ENCODE assay signal across 12 mouse cellular contexts in the genomic region with DNA sequence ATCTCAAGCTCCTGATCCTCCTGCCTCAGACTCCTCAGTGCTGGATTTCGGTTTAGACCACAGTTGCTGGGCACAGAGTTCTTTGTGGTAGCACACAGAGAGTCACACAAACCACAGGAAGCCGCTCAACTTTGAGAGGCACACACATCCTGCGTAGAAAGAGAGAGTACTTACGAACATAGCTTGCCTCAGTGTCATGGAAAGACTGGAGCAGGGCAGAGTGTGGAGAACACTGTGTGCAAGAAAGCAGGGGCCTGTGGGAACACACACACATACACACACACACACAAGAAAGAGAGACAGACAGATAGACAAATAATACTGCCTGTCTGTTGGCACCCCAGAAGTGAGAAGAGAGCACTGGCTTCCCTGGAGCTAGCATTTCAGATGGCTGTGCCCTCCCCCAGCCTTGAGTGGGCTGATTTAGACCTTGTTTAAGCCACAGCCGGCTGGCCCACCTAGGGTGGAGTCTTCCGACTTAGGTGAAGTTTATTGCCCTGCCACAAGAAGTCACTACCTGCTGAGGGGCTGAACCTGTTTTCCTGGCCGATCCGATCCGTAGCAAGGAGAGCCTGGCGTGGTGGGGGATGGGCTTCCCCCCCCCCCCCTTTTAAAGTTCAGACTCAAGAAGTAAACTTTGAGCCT. TPM values are rescaled to one million over a fixed set of nuclear protein-coding genes. Genes with fewer than 3 reads are reported as not detected.
DNase-seq lines count a peak whose midpoint lies in the region; ATAC-seq and TF ChIP-seq lines count a peak whose summit lies in the region.
"Had no signal": no experiment of that assay in that cellular context is flagged by ENCODE, and none has a peak within 500 bp of the region (broad histone marks: within the 10 kb centered on the region; RNA-seq: fewer than 3 reads in every experiment).

No protein-coding gene starts in this region.

- WGBS in stomach, embryonic 16.5 days: 56% methylated on average over 10 of the region's 10 CpGs
- 53% methylated on average over 10 of the region's 10 CpGs for WGBS in stomach, postnatal 0 days

- no peak for ATAC-seq in stomach, embryonic 16.5 days (ENCODE audit: insufficient read depth, low FRiP score)
- ATAC-seq in stomach, postnatal 0 days (ENCODE audit: low FRiP score, low TSS enrichment): no peak
- ATAC-seq in activated CD4-positive, CD25-positive, alpha-beta regulatory T cell, adult 4 months: peak; percentile 97
- peak; percentile 37 for ATAC-seq in monocyte, adult 5-6 weeks (replicated peaks; ENCODE audit: insufficient number of reproducible peaks, low FRiP score, low TSS enrichment, poor library complexity, severe bottlenecking)

- no peaks in the 10 kb centered on the region for H3K36me3 ChIP-seq in stomach, embryonic 16.5 days (ENCODE audit: control insufficient read depth, insufficient read depth, low read length)
- no peaks in the 10 kb centered on the region for H3K36me3 ChIP-seq in stomach, postnatal 0 days (ENCODE audit: control insufficient read depth, insufficient read depth, low read length)

- DNase-seq in stomach, postnatal 0 days (ENCODE audit: low spot score): no peak
- no peak for DNase-seq in left cerebral cortex, adult 8-10 months (ENCODE audit: low spot score in 2 of 2)
- no peak for DNase-seq in cerebellum, postnatal 25 days
- DNase-seq in frontal cortex, adult 2 months (ENCODE audit: extremely low spot score in 1 of 2, low spot score in 1 of 2): no peak
- DNase-seq: cerebellum, adult 2 months; kidney, adult 11 months; right cerebral cortex, postnatal 14 days had no signal

- H3K9ac ChIP-seq in stomach, embryonic 16.5 days (ENCODE audit: low read length): no peak overlapping the region
- no peak overlapping the region for H3K9ac ChIP-seq in stomach, postnatal 0 days (ENCODE audit: low read length)

- TF ChIP-seq CTCF in stomach, postnatal 0 days (IDR thresholded peaks at IDR 0.05; ENCODE audit: low read depth): no peak

- no peak for TF ChIP-seq EP300 in stomach, postnatal 0 days (optimal IDR thresholded peaks at IDR 0.05)

- peaks cover 8% of the 10 kb centered on the region; the same call in 1 of the 2 replicates for H3K4me1 ChIP-seq in stomach, embryonic 16.5 days (ENCODE audit: control insufficient read depth, insufficient read depth, low read length)
- H3K4me1 ChIP-seq in stomach, postnatal 0 days (replicated peaks; ENCODE audit: control insufficient read depth, insufficient read depth): 0 out of 2 replicates have a peak, but pooled peaks cover 2% of the 10 kb centered on the region

- no peak overlapping the region for H3K4me2 ChIP-seq in stomach, embryonic 16.5 days (ENCODE audit: low read depth, low read length)
- no peak overlapping the region for H3K4me2 ChIP-seq in stomach, postnatal 0 days (replicated peaks; ENCODE audit: low read depth)

- no peak overlapping the region for H3K4me3 ChIP-seq in stomach, embryonic 16.5 days (replicated peaks; ENCODE audit: low read length)
- H3K4me3 ChIP-seq in stomach, postnatal 0 days (ENCODE audit: low read depth, low read length): no peak overlapping the region

- no peaks in the 10 kb centered on the region for H3K9me3 ChIP-seq in stomach, embryonic 16.5 days (replicated peaks; ENCODE audit: control insufficient read depth, low read length)
- no peaks in the 10 kb centered on the region for H3K9me3 ChIP-seq in stomach, postnatal 0 days (ENCODE audit: control insufficient read depth, low read length)

- 0 out of 2 replicates have a peak overlapping the region, but pooled peaks have one; percentile 6 for H3K27ac ChIP-seq in stomach, embryonic 16.5 days (ENCODE audit: low read length)
- H3K27ac ChIP-seq in stomach, postnatal 0 days (replicated peaks): no peak overlapping the region

- no peaks in the 10 kb centered on the region for H3K27me3 ChIP-seq in stomach, embryonic 16.5 days (ENCODE audit: control insufficient read depth, insufficient read depth, low read length)
- H3K27me3 ChIP-seq in stomach, postnatal 0 days (ENCODE audit: control insufficient read depth, insufficient read depth, low read length): no peaks in the 10 kb centered on the region

RNA-seq across cellular contexts. Expression of a gene that starts 4.4 kb away (rescaled TPM):
- polyA plus RNA-seq in stomach, embryonic 16.5 days (2015; fragmentation: Nextera tagmentation; extraction: Ambion mirVana): 13.3 and 15.4 TPM in 2 replicates
- 26.8 and 28.8 TPM in 2 replicates for polyA plus RNA-seq in stomach, postnatal 0 days (2015; fragmentation: Nextera tagmentation; extraction: Ambion mirVana)
- 1 to 10 TPM; 1.1 to 1.5 TPM for polyA plus RNA-seq in activated CD4-positive, CD25-positive, alpha-beta regulatory T cell, adult 4 months (2017; shearing (Covaris generic))
- total RNA-seq in monocyte, adult 5-6 weeks (2017): 286 to 300 TPM (median 297 TPM) in 3 replicates
- 1 to 10 TPM in 2 of 4 experiments, under 1 TPM in 2; 0.72 to 4.6 (median 2.1) TPM for total RNA-seq in left cerebral cortex, adult 8-10 months (2022)
- 1.1 and 1.8 TPM in 2 replicates for polyA plus RNA-seq in frontal cortex, adult 2 months (2012; rRNA removed)

RNA-seq across cellular contexts. Expression of a gene that starts 5.8 kb away (rescaled TPM):
- 0.17 and 0.26 TPM in 2 replicates for polyA plus RNA-seq in stomach, embryonic 16.5 days (2015; fragmentation: Nextera tagmentation; extraction: Ambion mirVana)
- 0.05 and 0.10 TPM in 2 replicates for polyA plus RNA-seq in stomach, postnatal 0 days (2015; fragmentation: Nextera tagmentation; extraction: Ambion mirVana)
- polyA plus RNA-seq in activated CD4-positive, CD25-positive, alpha-beta regulatory T cell, adult 4 months (2017; shearing (Covaris generic)): not detected
- total RNA-seq in monocyte, adult 5-6 weeks (2017): 1.7 TPM in 1 of 3 replicates, not detected in the others
- under 1 TPM in 1 of 4 experiments, not detected in 3; 0.21 TPM for total RNA-seq in left cerebral cortex, adult 8-10 months (2022)
- 0.68 and 0.76 TPM in 2 replicates for polyA plus RNA-seq in frontal cortex, adult 2 months (2012; rRNA removed)
- polyA plus RNA-seq: cerebellum, adult 2 months; limb, embryonic 11.5 days had no signal

RNA-seq across cellular contexts. Expression of a gene that starts 24.0 kb away (rescaled TPM):
- 4.4 TPM in 2 replicates for polyA plus RNA-seq in stomach, embryonic 16.5 days (2015; fragmentation: Nextera tagmentation; extraction: Ambion mirVana)
- 3.4 and 4.5 TPM in 2 replicates for polyA plus RNA-seq in stomach, postnatal 0 days (2015; fragmentation: Nextera tagmentation; extraction: Ambion mirVana)
- not detected for polyA plus RNA-seq in activated CD4-positive, CD25-positive, alpha-beta regulatory T cell, adult 4 months (2017; shearing (Covaris generic))
- total RNA-seq in monocyte, adult 5-6 weeks (2017): not detected in 3 replicates
- 100 to 1,000 TPM; 215 to 253 (median 239) TPM for total RNA-seq in left cerebral cortex, adult 8-10 months (2022)
- polyA plus RNA-seq in frontal cortex, adult 2 months (2012; rRNA removed): 225 and 258 TPM in 2 replicates

RNA-seq across cellular contexts. Expression of a gene that starts 49.0 kb away (rescaled TPM):
- 22.3 and 24.6 TPM in 2 replicates for polyA plus RNA-seq in stomach, embryonic 16.5 days (2015; fragmentation: Nextera tagmentation; extraction: Ambion mirVana)
- 13.6 and 15.8 TPM in 2 replicates for polyA plus RNA-seq in stomach, postnatal 0 days (2015; fragmentation: Nextera tagmentation; extraction: Ambion mirVana)
- polyA plus RNA-seq in activated CD4-positive, CD25-positive, alpha-beta regulatory T cell, adult 4 months (2017; shearing (Covaris generic)): not detected
- total RNA-seq in monocyte, adult 5-6 weeks (2017): 0.95 TPM in 1 of 3 replicates, not detected in the others
- total RNA-seq in left cerebral cortex, adult 8-10 months (2022): 10 to 100 TPM; 42.8 to 45.4 (median 44.1) TPM
- 82.8 and 84.1 TPM in 2 replicates for polyA plus RNA-seq in frontal cortex, adult 2 months (2012; rRNA removed)

RNA-seq across cellular contexts. Expression of a gene that starts 54.4 kb away (rescaled TPM):
- polyA plus RNA-seq in stomach, embryonic 16.5 days (2015; fragmentation: Nextera tagmentation; extraction: Ambion mirVana): 0.19 and 0.30 TPM in 2 replicates
- 0.07 and 0.10 TPM in 2 replicates for polyA plus RNA-seq in stomach, postnatal 0 days (2015; fragmentation: Nextera tagmentation; extraction: Ambion mirVana)
- polyA plus RNA-seq in activated CD4-positive, CD25-positive, alpha-beta regulatory T cell, adult 4 months (2017; shearing (Covaris generic)): under 1 TPM in 1 of 2 experiments, not detected in 1; 0.17 TPM
- total RNA-seq in monocyte, adult 5-6 weeks (2017): 1.1 TPM in 1 of 3 replicates, not detected in the others
- total RNA-seq in left cerebral cortex, adult 8-10 months (2022): not detected
- polyA plus RNA-seq in frontal cortex, adult 2 months (2012; rRNA removed): not detected in 2 replicates
- total RNA-seq: heart, adult 8-10 months had no signal
- polyA plus RNA-seq: cerebellum, adult 2 months had no signal

Comparison
In these comparisons a context has a peak if more than half of its experiments do, and no peak if none do; other contexts are left out.
1. ATAC-seq: peak in activated CD4-positive, CD25-positive, alpha-beta regulatory T cell, adult 4 months (single experiment) and monocyte, adult 5-6 weeks (single experiment); none in stomach, embryonic 16.5 days (single experiment) and stomach, postnatal 0 days (single experiment).
2. RNA of a gene that starts 24.0 kb away (polyA plus RNA-seq): 225 to 258 TPM in frontal cortex, adult 2 months; 4.4 TPM in stomach, embryonic 16.5 days, 3.4 to 4.5 TPM in stomach, postnatal 0 days and not detected in activated CD4-positive, CD25-positive, alpha-beta regulatory T cell, adult 4 months; every median in the first group is over 10 times any median in the second.